Mouse (Mus musculus) megakaryocyte-erythroid progenitor cell, adult 5 weeks (primary cell): ENCODE measurements around the gene Fmo6. TPM values are rescaled to one million over a fixed set of nuclear protein-coding genes. Genes with fewer than 3 reads are reported as not detected.

Experiments
- polyA plus RNA-seq: library from polyadenylated mRNA; stranded (reverse); fragments of >175 nt; gene quantifications from 2 replicates; pipeline ENCODE4 v1.2.3, GENCODE M21; 2012

The Fmo6 gene
- polyA plus RNA-seq = not detected in 2 replicates

DNA sequence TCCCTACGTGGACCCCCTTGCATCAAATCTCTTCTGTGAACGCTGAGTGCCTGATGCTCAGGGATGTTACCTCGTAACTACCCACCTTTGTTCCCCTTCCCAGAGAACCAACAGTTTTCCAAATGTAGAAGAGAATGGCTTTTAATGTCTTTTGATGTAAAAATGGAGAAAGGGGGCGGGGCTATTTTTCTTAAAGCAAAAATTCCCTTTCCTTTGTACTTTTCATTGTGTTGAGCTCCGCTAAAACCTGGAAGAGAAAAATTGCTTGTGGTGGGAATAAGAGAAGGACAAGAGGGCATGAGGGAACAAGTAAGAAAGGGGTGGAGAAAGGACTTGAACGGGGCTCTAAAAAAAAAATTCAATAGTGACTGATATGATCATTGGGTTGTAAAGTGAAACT, at the start of gene Fmo6:
TSS of gene Fmo6 (minus strand) at position 101 of the 400 bp plus-strand sequence.

DNA sequence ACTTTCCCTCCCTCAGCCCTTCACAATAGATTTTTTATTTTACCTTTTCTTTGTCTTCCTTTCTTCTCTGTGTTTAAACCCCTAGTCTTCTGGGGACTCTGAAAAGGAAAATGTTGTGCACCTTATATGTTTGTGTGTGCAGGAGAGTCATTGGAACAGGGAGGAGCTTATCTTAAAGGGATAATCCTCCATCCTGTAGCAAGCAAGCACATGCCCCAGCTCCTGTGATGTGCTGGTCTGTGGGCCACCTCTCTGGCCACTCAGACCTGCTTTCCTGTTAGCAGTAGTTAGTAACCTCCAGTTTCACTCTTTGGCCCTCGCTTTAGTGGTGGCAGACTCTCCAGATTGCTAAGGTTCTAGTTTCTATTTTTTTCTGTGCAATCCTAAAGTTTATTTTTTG, 47.1 kb upstream of the Fmo6 start, which contains the start of gene Fmo3:
TSS of gene Fmo3 (minus strand) at position 101 of the 400 bp plus-strand sequence.

DNA sequence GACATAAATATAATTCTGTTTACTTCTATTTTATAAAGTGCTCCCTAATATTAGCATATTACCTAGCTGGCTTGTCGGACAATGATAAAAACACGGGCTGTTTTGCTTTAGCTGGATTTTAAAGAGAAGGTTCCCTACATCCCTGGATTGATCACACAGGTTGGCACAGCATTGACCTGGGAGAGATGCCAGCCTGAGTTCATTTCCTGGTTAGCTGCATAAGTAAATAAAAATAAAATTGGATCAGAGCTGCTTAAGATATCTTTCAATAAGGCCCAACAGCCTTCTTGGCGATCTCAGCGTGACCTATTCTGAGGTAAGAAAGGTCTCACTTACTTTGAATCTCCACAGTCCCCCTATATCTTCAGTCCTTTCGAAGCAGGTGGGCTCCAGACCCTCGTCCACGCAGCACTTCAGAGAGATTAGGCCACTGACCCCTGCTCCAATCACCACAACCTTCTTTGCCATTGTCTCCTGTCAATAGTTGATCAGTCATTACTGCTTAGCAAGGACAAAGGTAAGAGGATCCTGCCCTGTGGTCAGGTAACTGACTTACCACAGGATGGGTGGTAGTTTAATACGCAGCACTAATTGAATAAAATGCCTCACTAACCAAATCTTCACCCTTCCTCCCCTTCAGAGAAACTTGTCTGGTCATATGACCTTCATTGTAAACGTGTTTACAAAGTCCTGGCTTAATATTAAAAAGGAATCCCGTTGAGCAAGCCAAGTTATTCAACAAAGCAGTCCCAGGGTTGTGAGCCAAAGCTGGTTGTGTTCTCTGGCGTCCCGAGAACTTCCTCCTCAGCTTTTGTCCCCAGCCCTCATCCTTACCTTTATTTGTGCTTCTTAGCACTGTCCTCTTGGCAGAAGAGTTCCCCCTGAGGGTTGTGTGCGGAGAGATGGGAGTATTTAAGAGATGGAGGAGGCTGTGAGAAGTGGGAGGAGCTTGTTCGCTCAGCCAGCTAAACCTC, 39.2 kb downstream of the Fmo6 start, which contains the start of gene Fmo2:
TSS of gene Fmo2 (minus strand) at position 889 of the 974 bp plus-strand sequence.

Other genes starting within 250 kb of the Fmo6 start
- gene Prrc2c, start 197.0 kb downstream of the Fmo6 start, polyA plus RNA-seq = 36.3 and 47.0 TPM in 2 replicates
- gene Fmo4, start 123.5 kb downstream of the Fmo6 start, polyA plus RNA-seq = not detected in 2 replicates
- 0.10 TPM in 1 of 2 replicates, not detected in the other for gene Fmo1, start 70.9 kb downstream of the Fmo6 start, polyA plus RNA-seq
- gene Fmo2, start 38.8 kb downstream of the Fmo6 start, polyA plus RNA-seq = not detected in 2 replicates
- not detected in 2 replicates for gene Fmo3, start 47.0 kb upstream of the Fmo6 start, polyA plus RNA-seq
- gene Mroh9, start 148.2 kb upstream of the Fmo6 start, polyA plus RNA-seq = not detected in 2 replicates